Mouse (Mus musculus): ENCODE data around the gene Crkl. TPM values are rescaled to one million over a fixed set of nuclear protein-coding genes. Genes with fewer than 3 reads are reported as not detected.

Crkl gene
- polyA plus RNA-seq, 1 experiment from 2014 or later: 52.2 TPM

DNA sequence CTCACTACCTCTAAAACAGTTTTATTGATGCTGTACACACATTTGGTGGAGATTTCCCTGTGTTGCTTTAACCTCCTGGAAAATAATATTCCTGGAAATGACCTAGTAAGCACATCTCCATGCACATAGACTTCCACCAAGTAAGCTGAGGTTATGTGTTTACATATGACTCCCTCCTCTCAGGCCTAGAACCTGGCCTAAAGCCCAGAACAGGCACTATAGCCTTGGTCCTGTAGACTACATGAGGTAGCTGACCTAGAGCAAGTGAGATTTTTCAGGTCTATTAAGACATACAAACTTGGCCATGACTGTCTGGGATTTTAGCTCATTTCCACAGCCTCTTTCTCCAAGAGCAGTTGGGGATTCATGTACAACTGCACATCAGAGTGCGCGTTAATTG lies 58.4 kb downstream of the Crkl start:
- 0 out of 2 replicates have a peak, but pooled peaks cover 3% of the 10 kb centered on the region for H3K27me3 ChIP-seq (ENCODE audit: control insufficient read depth, insufficient read depth, low read length)
- no peak overlapping the region; the same call in 1 of the 2 replicates for H3K4me3 ChIP-seq (ENCODE audit: low read length)
- peaks cover 16% of the 10 kb centered on the region for H3K36me3 ChIP-seq (ENCODE audit: control insufficient read depth, insufficient read depth)
- H3K4me1 ChIP-seq (ENCODE audit: control insufficient read depth, insufficient read depth, low read length): peaks cover 12% of the 10 kb centered on the region
- H3K4me2 ChIP-seq (ENCODE audit: low read depth, low read length): peak overlapping the region; percentile 85; the same call in 1 of the 2 replicates
- no peak overlapping the region for H3K9ac ChIP-seq (ENCODE audit: low read length)
- 97% methylated on average over 2 of the region's 2 CpGs for WGBS
- no peaks in the 10 kb centered on the region for H3K9me3 ChIP-seq (replicated peaks; ENCODE audit: control insufficient read depth, low read length)
- no peak overlapping the region for H3K27ac ChIP-seq (ENCODE audit: low read length)
- ATAC-seq (replicated peaks; ENCODE audit: extremely low read depth, insufficient read depth, low FRiP score): no peak

GRCm38 (mm10) chr16:17510686-17511085 lies 58.9 kb downstream of the Crkl start:
- WGBS: 55% methylated on average over 2 of the region's 2 CpGs
- Histone ChIP-seq H3K9ac (ENCODE audit: low read length) (no peak overlapping the region), H3K4me3 (ENCODE audit: low read length) (no peak overlapping the region), H3K4me2 (ENCODE audit: low read depth, low read length) (no peak overlapping the region), H3K27ac (ENCODE audit: low read length) (no peak overlapping the region), H3K4me1 (ENCODE audit: control insufficient read depth, insufficient read depth, low read length) (peaks cover 12% of the 10 kb centered on the region), H3K36me3 (ENCODE audit: control insufficient read depth, insufficient read depth) (peaks cover 16% of the 10 kb centered on the region), H3K27me3 (ENCODE audit: control insufficient read depth, insufficient read depth, low read length) (0 out of 2 replicates have a peak, but pooled peaks cover 3% of the 10 kb centered on the region), H3K9me3 (replicated peaks; ENCODE audit: control insufficient read depth, low read length) (no peaks in the 10 kb centered on the region)
- ATAC-seq (replicated peaks; ENCODE audit: extremely low read depth, insufficient read depth, low FRiP score): no peak

- Histone ChIP-seq H3K9ac (ENCODE audit: low read length) (no peak overlapping the region), H3K4me1 (ENCODE audit: control insufficient read depth, insufficient read depth, low read length) (peaks cover 12% of the 10 kb centered on the region), H3K27me3 (ENCODE audit: control insufficient read depth, insufficient read depth, low read length) (no peaks in the 10 kb centered on the region), H3K36me3 (ENCODE audit: control insufficient read depth, insufficient read depth) (peaks cover 19% of the 10 kb centered on the region), H3K4me2 (ENCODE audit: low read depth, low read length) (no peak overlapping the region), H3K9me3 (replicated peaks; ENCODE audit: control insufficient read depth, low read length) (no peaks in the 10 kb centered on the region), H3K27ac (ENCODE audit: low read length) (no peak overlapping the region), H3K4me3 (ENCODE audit: low read length) (no peak overlapping the region)
- 91% methylated on average over 4 of the region's 4 CpGs for WGBS
- no peak for ATAC-seq (replicated peaks; ENCODE audit: extremely low read depth, insufficient read depth, low FRiP score)
Observed at GRCm38 (mm10) chr16:17511431-17511830, 59.6 kb downstream of the Crkl start.

DNA sequence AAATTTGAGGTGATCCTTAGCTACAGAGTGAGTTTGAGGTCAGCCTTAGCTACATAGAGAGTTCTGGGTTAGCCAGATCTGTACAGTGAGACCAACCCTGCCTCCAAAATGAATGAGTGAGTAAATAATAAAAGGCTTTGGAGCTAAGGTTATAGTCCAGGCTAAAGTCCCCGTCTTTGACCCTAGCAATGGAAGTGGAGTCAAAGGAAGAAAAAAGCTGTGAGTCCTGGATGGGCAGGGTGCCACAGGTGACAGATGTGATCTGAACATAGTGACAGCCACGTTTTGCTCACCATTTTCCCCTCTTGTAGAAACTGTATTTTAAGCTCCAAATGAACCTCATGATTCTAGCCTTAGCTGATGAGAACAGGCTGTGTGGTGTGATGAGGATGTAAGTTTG lies 67.1 kb downstream of the Crkl start:
- Histone ChIP-seq H3K27ac (ENCODE audit: low read length) (no peak overlapping the region), H3K4me2 (ENCODE audit: low read depth, low read length) (no peak overlapping the region), H3K4me3 (ENCODE audit: low read length) (no peak overlapping the region), H3K36me3 (ENCODE audit: control insufficient read depth, insufficient read depth) (peaks cover 56% of the 10 kb centered on the region), H3K9me3 (replicated peaks; ENCODE audit: control insufficient read depth, low read length) (no peaks in the 10 kb centered on the region), H3K4me1 (ENCODE audit: control insufficient read depth, insufficient read depth, low read length) (no peaks in the 10 kb centered on the region), H3K9ac (ENCODE audit: low read length) (no peak overlapping the region), H3K27me3 (ENCODE audit: control insufficient read depth, insufficient read depth, low read length) (no peaks in the 10 kb centered on the region)
- WGBS: 79% methylated on average over 2 of the region's 2 CpGs
- ATAC-seq (replicated peaks; ENCODE audit: extremely low read depth, insufficient read depth, low FRiP score): no peak

- no peaks in the 10 kb centered on the region for H3K4me1 ChIP-seq (ENCODE audit: control insufficient read depth, insufficient read depth, low read length)
- no peak for ATAC-seq (replicated peaks; ENCODE audit: extremely low read depth, insufficient read depth, low FRiP score)
- no peaks in the 10 kb centered on the region for H3K27me3 ChIP-seq (ENCODE audit: control insufficient read depth, insufficient read depth, low read length)
- H3K27ac ChIP-seq (ENCODE audit: low read length): no peak overlapping the region
- WGBS: 94% methylated on average over 11 of the region's 11 CpGs
- H3K9me3 ChIP-seq (replicated peaks; ENCODE audit: control insufficient read depth, low read length): no peaks in the 10 kb centered on the region
- H3K36me3 ChIP-seq (ENCODE audit: control insufficient read depth, insufficient read depth): peaks cover 68% of the 10 kb centered on the region
- H3K4me3 ChIP-seq (ENCODE audit: low read length): no peak overlapping the region
- H3K9ac ChIP-seq (ENCODE audit: low read length): no peak overlapping the region
- H3K4me2 ChIP-seq (ENCODE audit: low read depth, low read length): no peak overlapping the region
Observed at GRCm38 (mm10) chr16:17524156-17524555, 72.4 kb downstream of the Crkl start.

DNA sequence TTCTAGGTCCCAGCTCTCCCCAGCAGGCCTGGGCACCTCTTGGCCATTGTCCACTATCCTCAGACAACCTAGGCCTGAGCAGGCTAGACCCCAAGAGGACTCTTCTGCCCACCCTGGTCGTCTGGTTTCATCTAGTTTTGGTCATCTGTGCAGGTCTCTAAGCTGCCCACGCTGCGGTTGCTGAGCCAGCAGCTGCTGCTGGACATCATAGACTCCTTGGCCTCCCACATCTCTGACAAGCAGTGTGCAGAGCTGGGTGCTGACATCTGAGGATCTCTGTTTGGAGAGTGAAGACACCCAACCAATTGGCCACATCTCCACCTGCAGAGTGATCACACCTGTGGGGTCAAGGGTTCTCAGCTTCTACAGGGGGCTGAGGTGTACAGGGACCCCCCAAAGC lies 73.7 kb downstream of the Crkl start:
- H3K4me3 ChIP-seq (ENCODE audit: low read length): no peak overlapping the region
- H3K27ac ChIP-seq (ENCODE audit: low read length): no peak overlapping the region
- no peak overlapping the region for H3K4me2 ChIP-seq (ENCODE audit: low read depth, low read length)
- peaks cover 66% of the 10 kb centered on the region for H3K36me3 ChIP-seq (ENCODE audit: control insufficient read depth, insufficient read depth)
- no peaks in the 10 kb centered on the region for H3K27me3 ChIP-seq (ENCODE audit: control insufficient read depth, insufficient read depth, low read length)
- ATAC-seq (replicated peaks; ENCODE audit: extremely low read depth, insufficient read depth, low FRiP score): no peak
- H3K9ac ChIP-seq (ENCODE audit: low read length): no peak overlapping the region
- 74% methylated on average over 3 of the region's 3 CpGs for WGBS
- H3K9me3 ChIP-seq (replicated peaks; ENCODE audit: control insufficient read depth, low read length): no peaks in the 10 kb centered on the region
- H3K4me1 ChIP-seq (ENCODE audit: control insufficient read depth, insufficient read depth, low read length): peaks cover 8% of the 10 kb centered on the region

DNA sequence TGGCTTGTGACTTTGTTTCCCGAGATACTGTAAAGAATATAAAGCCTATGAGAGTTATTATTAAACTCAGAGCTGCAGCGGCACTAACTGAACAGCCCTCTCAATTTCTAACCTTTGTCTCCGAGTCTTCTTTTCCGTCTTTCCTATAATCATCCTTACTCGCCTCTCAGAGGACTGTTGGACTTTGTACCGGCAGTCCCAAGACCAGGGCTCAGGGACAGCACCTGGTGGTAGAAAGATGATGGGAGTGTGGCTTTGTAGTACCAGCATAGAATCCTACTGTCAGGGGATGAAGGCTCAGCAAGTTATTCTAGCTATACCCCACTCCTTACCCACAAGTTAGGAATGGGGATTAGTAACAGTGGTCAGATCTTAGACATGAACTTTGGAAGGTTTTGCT lies 74.4 kb downstream of the Crkl start:
- peaks cover 59% of the 10 kb centered on the region for H3K36me3 ChIP-seq (ENCODE audit: control insufficient read depth, insufficient read depth)
- H3K4me2 ChIP-seq (ENCODE audit: low read depth, low read length): no peak overlapping the region
- H3K27me3 ChIP-seq (ENCODE audit: control insufficient read depth, insufficient read depth, low read length): no peaks in the 10 kb centered on the region
- no peaks in the 10 kb centered on the region for H3K9me3 ChIP-seq (replicated peaks; ENCODE audit: control insufficient read depth, low read length)
- ATAC-seq (replicated peaks; ENCODE audit: extremely low read depth, insufficient read depth, low FRiP score): no peak
- H3K27ac ChIP-seq (ENCODE audit: low read length): no peak overlapping the region
- 91% methylated on average over 6 of the region's 6 CpGs for WGBS
- no peak overlapping the region for H3K4me3 ChIP-seq (ENCODE audit: low read length)
- peaks cover 8% of the 10 kb centered on the region for H3K4me1 ChIP-seq (ENCODE audit: control insufficient read depth, insufficient read depth, low read length)
- no peak overlapping the region for H3K9ac ChIP-seq (ENCODE audit: low read length)

DNA sequence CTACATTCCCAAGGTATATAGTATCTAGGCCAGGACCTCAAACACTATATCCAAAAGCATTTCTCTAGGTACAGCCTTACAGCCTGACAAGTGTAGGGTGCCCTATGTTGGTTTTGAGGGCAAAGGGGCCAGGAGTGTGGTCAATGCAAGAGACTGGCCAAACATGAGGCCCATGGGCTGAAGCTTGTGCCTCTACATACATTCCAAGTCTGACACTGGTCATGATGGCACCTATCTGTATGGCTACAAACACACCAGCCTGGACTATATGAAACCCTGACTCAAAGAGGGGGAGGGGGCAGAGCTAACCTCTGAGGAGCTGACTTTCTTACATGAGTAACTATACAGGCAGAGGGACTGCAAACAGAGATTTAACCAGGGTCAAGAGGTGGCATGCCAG lies 75.8 kb downstream of the Crkl start:
- Histone ChIP-seq H3K27me3 (ENCODE audit: control insufficient read depth, insufficient read depth, low read length) (no peaks in the 10 kb centered on the region), H3K4me3 (ENCODE audit: low read length) (no peak overlapping the region), H3K9me3 (replicated peaks; ENCODE audit: control insufficient read depth, low read length) (no peaks in the 10 kb centered on the region), H3K36me3 (ENCODE audit: control insufficient read depth, insufficient read depth) (peaks cover 46% of the 10 kb centered on the region), H3K27ac (ENCODE audit: low read length) (no peak overlapping the region), H3K4me1 (ENCODE audit: control insufficient read depth, insufficient read depth, low read length) (peaks cover 13% of the 10 kb centered on the region), H3K4me2 (ENCODE audit: low read depth, low read length) (no peak overlapping the region), H3K9ac (ENCODE audit: low read length) (no peak overlapping the region)
- no peak for ATAC-seq (replicated peaks; ENCODE audit: extremely low read depth, insufficient read depth, low FRiP score)

DNA sequence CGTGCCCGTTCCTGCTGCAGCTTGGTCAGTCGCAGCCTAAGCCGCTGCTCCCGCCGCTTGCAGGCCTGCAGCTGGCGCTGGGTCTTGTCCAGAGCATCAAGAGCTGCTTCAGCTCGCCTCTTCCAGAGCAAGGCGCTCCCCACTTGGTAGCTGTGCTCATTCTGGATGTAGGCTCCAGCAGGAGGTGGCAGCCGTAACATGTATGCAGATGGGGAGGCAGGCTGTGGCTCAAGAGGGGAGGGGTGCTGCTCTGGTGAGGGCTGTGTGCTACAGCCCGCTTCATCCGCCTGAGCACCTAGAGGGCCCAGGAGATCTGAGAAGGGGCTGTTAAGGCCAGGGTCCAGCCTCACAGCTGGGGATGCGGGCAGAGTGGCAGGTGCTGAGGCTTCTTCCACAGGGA lies 76.5 kb downstream of the Crkl start:
- no peak for ATAC-seq (replicated peaks; ENCODE audit: extremely low read depth, insufficient read depth, low FRiP score)
- Histone ChIP-seq H3K9ac (ENCODE audit: low read length) (no peak overlapping the region), H3K4me2 (ENCODE audit: low read depth, low read length) (no peak overlapping the region), H3K4me3 (ENCODE audit: low read length) (no peak overlapping the region), H3K27ac (ENCODE audit: low read length) (no peak overlapping the region), H3K4me1 (ENCODE audit: control insufficient read depth, insufficient read depth, low read length) (peaks cover 13% of the 10 kb centered on the region), H3K36me3 (ENCODE audit: control insufficient read depth, insufficient read depth) (peaks cover 40% of the 10 kb centered on the region), H3K27me3 (ENCODE audit: control insufficient read depth, insufficient read depth, low read length) (no peaks in the 10 kb centered on the region), H3K9me3 (replicated peaks; ENCODE audit: control insufficient read depth, low read length) (no peaks in the 10 kb centered on the region)
- 82% methylated on average over 13 of the region's 13 CpGs for WGBS

Measured in heart, embryonic 16.5 days (tissue).